Mouse (Mus musculus): ENCODE measurements around the gene 1810010H24Rik.
"Not testable (repeated sequence)": the region's sequence is repeated elsewhere in the genome, so short reads cannot be mapped to it uniquely, and the experiment has no call there.

Gene 1810010H24Rik

DNA sequence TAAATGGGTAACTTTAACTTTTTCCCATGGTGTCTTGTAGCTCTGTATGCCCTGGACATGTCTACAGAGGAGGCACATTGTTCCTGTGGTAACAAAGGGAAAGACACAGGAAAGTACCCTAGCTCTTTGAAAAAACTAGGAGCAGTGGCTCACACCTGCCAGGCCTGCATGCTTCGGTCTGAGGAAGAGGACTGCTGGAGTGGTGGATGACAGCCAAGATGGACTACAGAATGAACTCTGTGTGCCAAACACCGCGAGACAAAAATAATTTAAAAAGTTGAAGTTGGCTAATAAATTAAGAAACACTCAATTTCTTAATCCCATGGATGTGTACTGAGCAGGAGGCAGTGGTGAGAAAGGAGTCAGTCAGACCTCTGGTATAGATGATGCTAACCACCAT lies 15.9 kb downstream of the 1810010H24Rik start:
- in situ Hi-C loops (cut with MseI, MboI), result no loop called here

DNA sequence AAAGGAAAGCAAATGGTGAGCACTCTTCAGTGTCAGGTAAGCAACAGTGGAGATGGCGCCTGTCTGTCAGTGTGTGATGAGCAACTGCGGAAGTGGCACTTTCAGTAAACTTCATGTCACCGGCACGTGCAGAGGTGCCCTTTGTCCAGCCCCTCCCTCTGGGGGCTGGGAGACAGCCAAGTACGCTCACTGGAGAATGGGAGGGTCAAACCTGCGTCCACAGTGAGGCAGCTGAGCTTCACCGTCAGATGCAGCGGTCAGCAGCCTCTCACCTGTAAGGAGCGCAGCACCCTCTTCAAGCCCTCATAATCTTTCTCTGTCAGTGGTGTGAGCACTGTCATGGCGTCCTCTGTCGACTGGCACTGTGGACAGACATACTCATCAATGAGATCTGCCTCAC lies 17.9 kb downstream of the 1810010H24Rik start:
- in situ Hi-C loops (cut with MseI, MboI), result no loop called here

DNA sequence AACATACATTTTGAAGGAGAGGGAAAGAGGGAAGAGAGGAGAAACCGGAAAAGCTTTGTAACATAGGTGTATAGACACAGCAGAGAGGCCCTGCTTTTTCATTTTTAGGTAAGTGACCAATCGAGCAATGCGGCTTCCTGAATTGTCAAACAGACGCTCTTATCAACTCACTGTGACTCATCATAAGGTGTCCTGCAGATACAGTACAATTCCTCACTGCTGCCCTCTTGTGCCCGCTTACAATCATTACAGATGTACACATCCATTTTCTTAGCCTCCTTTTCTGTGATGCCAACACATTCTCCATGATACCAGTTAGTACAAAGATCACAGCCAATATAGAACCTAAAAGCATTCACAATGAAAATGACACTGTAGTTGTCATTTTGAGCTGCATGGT lies 18.8 kb downstream of the 1810010H24Rik start:
- in situ Hi-C loops (cut with MseI, MboI), result no loop called here

DNA sequence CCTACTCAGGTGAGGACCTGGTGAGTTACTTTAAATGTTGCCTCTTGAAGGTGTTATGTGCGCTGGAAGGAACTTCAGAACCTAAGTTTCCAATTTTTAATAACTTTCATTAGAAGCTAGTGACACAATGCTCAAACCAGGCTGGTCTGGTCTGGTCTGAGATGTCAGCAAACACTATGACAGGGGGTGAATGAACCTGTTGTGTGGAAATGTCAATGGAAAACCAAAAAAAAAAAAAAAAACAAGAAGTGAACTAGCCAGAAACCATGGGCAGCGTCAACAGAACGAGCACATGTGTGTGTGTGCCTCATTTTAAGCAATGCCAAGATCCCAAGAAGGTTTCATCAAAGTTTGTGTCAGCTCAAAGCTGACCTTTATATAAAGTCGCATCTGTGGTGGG lies 20.1 kb downstream of the 1810010H24Rik start:
- in situ Hi-C loops (cut with MseI, MboI), result no loop called here

DNA sequence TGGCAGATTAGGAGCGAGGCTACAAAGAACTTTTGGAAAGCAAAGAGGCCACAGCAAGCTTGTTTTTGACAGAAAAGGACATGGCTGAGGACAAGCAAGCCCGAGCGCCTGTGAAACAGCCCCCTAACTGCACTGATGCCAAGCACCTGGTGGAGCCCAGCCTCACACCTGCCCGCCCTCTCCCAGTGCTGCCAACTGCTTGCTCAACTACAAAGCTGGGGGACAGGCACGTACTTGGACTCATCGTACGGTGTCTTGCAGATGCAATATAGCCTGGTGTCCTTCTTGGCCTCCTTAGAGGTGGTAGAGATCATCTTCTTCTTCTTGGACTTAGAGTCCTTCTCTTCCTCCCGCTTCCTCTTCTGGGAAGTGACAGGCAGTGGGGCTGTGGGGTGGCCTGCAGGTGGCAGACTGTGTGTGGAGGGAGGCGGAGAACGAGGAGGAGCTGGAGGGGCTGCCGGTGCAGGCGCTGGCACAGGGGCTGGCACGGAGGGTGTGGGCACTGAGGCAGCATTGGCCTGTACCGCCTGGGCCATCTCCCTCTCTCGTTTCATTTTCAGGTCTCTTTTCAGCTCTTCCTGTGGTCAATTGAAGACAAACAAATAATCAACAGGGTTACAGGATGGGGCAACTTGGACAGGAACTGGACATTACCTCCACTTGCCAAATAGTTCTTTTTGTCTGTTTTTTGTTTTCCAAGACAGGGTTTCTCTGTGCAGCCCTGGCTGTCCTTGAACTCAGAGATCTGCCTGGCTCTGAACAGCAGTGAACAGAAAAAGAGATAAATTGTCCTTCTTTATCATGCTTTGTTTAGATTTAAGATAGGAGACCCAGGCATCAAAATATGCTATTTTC lies 21.5 kb downstream of the 1810010H24Rik start:
- in situ Hi-C loops (cut with MseI, MboI), result no loop called here

DNA sequence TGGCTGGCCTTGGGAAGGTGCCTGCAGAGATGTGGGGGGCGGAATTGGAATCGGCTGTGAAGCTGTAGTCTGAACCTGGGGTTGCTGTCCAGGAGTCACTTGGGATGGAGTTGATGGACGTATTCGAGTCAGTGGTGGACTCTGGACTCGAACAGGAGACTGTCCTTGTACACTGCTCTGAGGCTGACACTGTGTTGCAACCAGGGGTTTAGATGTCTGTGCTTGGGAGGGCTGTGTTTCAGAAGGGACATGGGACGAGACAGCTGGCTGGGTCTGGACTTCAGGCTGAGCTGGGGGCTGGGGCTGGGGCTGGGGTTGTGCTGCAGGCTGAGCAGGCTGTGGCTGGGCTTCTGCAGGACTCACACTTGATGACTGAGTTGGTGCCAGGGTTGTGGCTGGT lies 29.4 kb downstream of the 1810010H24Rik start:
- in situ Hi-C loops (cut with MseI, MboI), result no loop called here

DNA sequence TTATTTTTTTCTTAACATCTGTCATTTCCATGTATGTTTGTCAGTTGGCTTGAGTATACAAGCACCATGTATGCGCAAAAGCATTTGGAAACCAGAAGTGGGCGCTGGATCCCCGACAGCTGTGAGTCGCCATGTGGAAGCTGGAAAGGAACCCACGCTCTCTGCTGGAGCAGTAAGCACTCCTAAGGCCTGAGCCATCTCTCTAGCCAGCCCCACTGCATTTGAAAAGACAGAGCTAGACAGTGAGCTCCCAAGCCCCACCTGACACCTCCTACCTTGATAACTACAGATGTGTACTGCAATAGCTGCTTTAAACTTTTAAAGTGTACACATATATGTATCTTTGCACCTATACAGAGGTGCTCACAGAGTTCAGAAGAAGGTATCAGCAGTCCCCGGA lies 31.9 kb downstream of the 1810010H24Rik start:
- in situ Hi-C loops (cut with MseI, MboI), result no loop called here

DNA sequence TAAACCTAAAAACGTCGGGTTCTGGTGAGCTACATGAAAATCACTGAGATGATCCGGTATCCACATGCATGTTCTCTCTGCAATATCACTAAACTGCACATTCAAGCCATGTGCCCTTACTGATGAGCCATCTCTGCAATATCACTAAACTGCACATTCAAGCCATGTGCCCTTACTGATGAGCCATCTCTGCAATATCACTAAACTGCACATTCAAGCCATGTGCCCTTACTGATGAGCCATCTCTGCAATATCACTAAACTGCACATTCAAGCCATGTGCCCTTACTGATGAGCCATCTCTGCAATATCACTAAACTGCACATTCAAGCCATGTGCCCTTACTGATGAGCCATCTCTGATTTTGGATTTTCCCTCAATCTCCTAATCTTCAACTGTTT lies 34.2 kb downstream of the 1810010H24Rik start:
- in situ Hi-C loops (cut with MseI, MboI), result not testable (repeated sequence)

DNA sequence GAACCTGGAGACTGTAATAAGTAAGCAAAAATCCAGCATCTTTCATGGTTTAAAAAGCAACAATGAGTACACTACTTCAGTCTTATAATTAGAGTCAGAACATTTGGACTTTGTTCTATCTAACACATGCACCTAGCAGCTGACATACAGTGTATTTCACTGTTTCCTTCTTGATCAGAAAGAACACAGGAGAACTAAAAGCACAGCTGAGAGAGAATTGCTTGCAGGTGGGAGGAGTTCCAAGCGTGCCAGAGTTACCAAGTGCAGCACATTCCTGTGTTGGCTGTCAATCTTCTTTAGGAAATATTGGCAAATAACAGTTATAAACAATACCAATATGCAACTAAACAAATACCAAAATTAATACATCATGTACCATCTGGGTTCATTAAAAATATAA lies 35.5 kb downstream of the 1810010H24Rik start:
- in situ Hi-C loops (cut with MseI, MboI), result no loop called here

DNA sequence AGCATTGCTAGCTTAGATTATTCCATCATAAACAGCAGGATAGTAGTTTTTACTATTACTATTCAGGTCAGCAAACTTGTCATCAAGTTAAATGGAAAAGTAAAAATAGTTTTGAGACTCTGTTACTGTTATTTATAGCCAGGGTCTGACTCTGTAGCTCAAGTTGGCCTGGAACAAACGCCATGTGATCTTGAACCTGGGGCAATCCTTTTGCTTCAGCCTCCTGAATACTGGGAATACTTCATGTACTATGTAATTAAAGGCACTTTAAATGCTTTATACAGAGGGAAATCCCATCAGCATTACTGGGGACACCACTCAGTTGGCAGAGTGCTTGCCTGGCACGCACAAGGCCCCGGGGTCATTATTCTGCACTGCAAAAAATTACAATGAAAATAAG lies 37.6 kb downstream of the 1810010H24Rik start:
- in situ Hi-C loops (cut with MseI, MboI), result no loop called here

DNA sequence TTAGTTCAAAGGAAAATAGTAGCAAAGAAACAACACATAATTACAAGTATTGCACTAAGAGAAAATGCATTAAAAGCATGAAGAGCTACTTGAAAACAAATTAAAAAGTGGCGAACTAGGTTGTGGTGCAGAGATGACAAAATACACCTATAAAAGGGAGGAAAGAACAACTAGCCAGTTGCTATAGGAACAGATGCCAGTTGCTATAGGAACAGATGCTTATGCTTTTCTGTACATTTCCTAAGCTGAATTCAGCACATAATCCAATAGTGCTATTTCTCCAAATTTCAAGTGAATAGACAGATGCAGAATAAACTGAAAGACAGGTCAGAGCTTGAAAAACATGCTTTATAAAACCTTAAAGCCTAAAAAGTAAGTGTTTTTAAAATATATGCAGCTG lies 39.1 kb downstream of the 1810010H24Rik start:
- in situ Hi-C loops (cut with MseI, MboI), result no loop called here

DNA sequence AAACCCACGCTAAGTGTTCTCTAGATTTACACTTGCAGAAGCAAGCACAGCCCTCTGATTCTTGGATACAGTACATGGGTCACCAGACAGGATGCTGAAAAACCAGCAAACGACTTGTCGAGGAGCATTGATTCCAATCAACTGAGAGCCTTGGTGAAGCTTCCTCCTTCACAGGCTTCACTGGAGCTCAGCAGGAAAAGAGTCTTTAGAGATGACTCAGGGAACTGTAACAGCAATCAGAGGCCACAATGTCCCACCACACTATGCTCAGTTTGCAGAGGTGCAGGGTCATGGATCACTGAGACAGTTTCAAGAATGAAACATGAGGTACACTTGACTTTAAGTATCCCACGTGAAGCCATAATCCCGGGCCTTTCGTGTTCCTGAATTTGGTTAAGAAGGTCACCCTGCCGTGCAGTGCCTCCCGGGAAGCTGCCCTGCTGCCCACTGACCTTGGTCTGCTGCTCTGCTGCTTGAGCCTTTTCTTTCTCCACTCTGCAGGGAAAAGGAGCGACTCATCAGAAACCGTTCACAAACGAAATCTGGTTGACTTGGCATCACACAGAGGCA lies 39.8 kb downstream of the 1810010H24Rik start:
- in situ Hi-C loops (cut with MseI, MboI), result no loop called here

Data from mouse trophoblast stem cell (cell line).